8 mouse cellular contexts compared by ENCODE assay signal in the genomic region with DNA sequence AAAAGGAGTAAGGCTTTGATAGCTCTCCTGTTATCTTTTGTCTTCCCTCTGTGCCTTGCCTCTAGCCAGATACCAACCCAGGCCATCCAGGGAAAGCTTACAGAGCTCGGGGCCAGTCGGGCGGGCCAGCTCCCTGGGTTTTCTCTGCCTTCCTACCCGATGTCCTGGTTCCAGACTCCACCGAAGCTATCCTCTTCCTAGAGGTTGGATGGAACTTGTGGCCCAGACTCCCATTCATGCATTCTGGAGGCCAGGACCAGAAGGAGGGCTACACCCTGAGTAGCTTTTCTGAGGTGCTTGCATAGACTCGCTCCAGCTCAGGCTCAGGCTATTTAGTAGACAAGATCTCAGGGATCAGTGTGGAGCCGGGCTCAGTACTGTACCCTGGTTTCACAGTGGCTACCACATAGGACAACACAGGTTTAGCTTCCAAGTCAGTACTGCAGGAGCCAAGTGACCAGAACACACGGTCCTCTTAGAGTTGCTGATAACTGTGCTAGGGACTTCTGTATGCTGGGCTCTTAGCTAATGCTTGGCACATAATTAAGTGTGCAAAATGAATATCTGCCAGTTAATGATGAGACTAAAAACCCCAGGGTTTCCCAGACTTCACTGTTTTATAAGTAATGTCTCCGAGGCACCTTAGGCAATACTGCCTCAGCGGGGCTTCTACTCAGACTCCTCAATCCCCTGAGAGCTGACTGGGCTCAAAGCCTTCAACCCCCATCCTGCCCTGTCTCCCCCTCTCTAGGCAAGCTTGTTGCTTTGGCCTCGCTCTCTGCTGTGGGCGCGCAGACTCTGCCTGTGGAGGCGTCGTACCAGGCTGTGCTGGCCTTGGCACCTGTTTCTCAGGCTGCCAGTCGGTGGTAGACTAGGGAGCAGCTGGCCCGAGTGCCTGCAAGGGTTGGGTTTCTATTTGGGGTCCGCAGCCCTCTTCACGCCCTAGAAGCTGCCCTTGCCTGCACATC. TPM values are rescaled to one million over a fixed set of nuclear protein-coding genes. Genes with fewer than 3 reads are reported as not detected.
DNase-seq lines count a peak whose midpoint lies in the region; ATAC-seq and TF ChIP-seq lines count a peak whose summit lies in the region.

No protein-coding gene starts in this region.

- H3K9ac ChIP-seq in intestine, embryonic 15.5 days: no peak overlapping the region

- no peak for ATAC-seq in intestine, embryonic 15.5 days

- intact Hi-C loops in gastrocnemius, postnatal 36 days (cut with DNase I): no loop called here

- no peak overlapping the region for H3K4me3 ChIP-seq in thymus, adult 2 months (ENCODE audit: control insufficient read depth, insufficient read depth, low read length)
- H3K4me3 ChIP-seq in intestine, embryonic 15.5 days (replicated peaks): no peak overlapping the region

- DNase-seq in gastrocnemius, adult 18-20 months (ENCODE audit: low spot score): peak; percentile 47
- DNase-seq in gastrocnemius, postnatal 36 days: no peak
- DNase-seq in thymus, postnatal 4 days: peak; percentile 37
- no peak for DNase-seq in thymus, adult 2 months
- no peak for DNase-seq in MN1 (ENCODE audit: low spot score)
- DNase-seq in thymus, postnatal 25 days: no peak
- DNase-seq in right cerebral cortex, adult 18-20 months: no peak

- H3K4me2 ChIP-seq in intestine, embryonic 15.5 days (replicated peaks): no peak overlapping the region

- H3K9me3 ChIP-seq in intestine, embryonic 15.5 days: no peaks in the 10 kb centered on the region

- WGBS in thymus, adult 2 months: 60% methylated on average over 19 of the region's 19 CpGs
- 86% methylated on average over 19 of the region's 19 CpGs for WGBS in intestine, embryonic 15.5 days

- H3K27ac ChIP-seq in thymus, adult 2 months (ENCODE audit: control insufficient read depth, insufficient read depth, low read length): no peak overlapping the region
- H3K27ac ChIP-seq in intestine, embryonic 15.5 days: peak overlapping the region; percentile 66; the same call in 1 of the 2 replicates

- no peaks in the 10 kb centered on the region for H3K27me3 ChIP-seq in thymus, adult 2 months (ENCODE audit: control insufficient read depth, insufficient read depth, low read length)
- H3K27me3 ChIP-seq in intestine, embryonic 15.5 days (replicated peaks): no peaks in the 10 kb centered on the region

- no peak for TF ChIP-seq POLR2A in thymus, adult 2 months (IDR thresholded peaks at IDR 0.05; ENCODE audit: control insufficient read depth, extremely low read depth, insufficient read depth, low read length, poor library complexity)

- peaks cover 34% of the 10 kb centered on the region for H3K4me1 ChIP-seq in thymus, adult 2 months (replicated peaks; ENCODE audit: control insufficient read depth, insufficient read depth, low read length)
- H3K4me1 ChIP-seq in intestine, embryonic 15.5 days (replicated peaks): peaks cover 51% of the 10 kb centered on the region

- TF ChIP-seq CTCF in thymus, adult 2 months (IDR thresholded peaks at IDR 0.05; ENCODE audit: borderline replicate concordance, control insufficient read depth, extremely low read depth, insufficient read depth, low read length, poor library complexity): no peak

- no peaks in the 10 kb centered on the region; the same call in 1 of the 2 replicates for H3K36me3 ChIP-seq in thymus, adult 2 months (ENCODE audit: control insufficient read depth, insufficient read depth, low read length)
- H3K36me3 ChIP-seq in intestine, embryonic 15.5 days: peaks cover 16% of the 10 kb centered on the region; the same call in 1 of the 2 replicates

RNA-seq across cellular contexts. Expression of gene Ehd1, which starts 10.2 kb away (rescaled TPM):
- 10 to 100 TPM; 30.2 to 40.3 TPM for total RNA-seq in gastrocnemius, adult 18-20 months (2021)
- total RNA-seq in gastrocnemius, postnatal 36 days (2021): 10 to 100 TPM; 23.5 to 36.0 TPM
- 141 and 159 TPM in 2 replicates for polyA plus RNA-seq in thymus, adult 2 months (2012; rRNA removed)
- polyA plus RNA-seq in intestine, embryonic 15.5 days (2015; fragmentation: Nextera tagmentation; extraction: Ambion mirVana): 88.8 and 115 TPM in 2 replicates

RNA-seq across cellular contexts. Expression of gene Cdc42bpg, which starts 19.5 kb away (rescaled TPM):
- total RNA-seq in gastrocnemius, adult 18-20 months (2021): 1 to 10 TPM; 6.4 to 8.8 TPM
- 1 to 10 TPM; 4.3 to 5.2 TPM for total RNA-seq in gastrocnemius, postnatal 36 days (2021)
- polyA plus RNA-seq in thymus, adult 2 months (2012; rRNA removed): 12.8 and 12.9 TPM in 2 replicates
- 1.0 and 1.4 TPM in 2 replicates for polyA plus RNA-seq in intestine, embryonic 15.5 days (2015; fragmentation: Nextera tagmentation; extraction: Ambion mirVana)

RNA-seq across cellular contexts. Expression of gene Atg2a, which starts 45.2 kb away (rescaled TPM):
- 10 to 100 TPM; 16.7 to 20.0 TPM for total RNA-seq in gastrocnemius, adult 18-20 months (2021)
- 10 to 100 TPM; 16.5 to 18.0 TPM for total RNA-seq in gastrocnemius, postnatal 36 days (2021)
- 82.4 and 90.3 TPM in 2 replicates for polyA plus RNA-seq in thymus, adult 2 months (2012; rRNA removed)
- 6.9 and 8.7 TPM in 2 replicates for polyA plus RNA-seq in intestine, embryonic 15.5 days (2015; fragmentation: Nextera tagmentation; extraction: Ambion mirVana)

RNA-seq across cellular contexts. Expression of gene Men1, which starts 48.1 kb away (rescaled TPM):
- 1 to 10 TPM; 6.2 to 6.9 TPM for total RNA-seq in gastrocnemius, adult 18-20 months (2021)
- 1 to 10 TPM; 6.2 to 7.0 TPM for total RNA-seq in gastrocnemius, postnatal 36 days (2021)
- polyA plus RNA-seq in thymus, adult 2 months (2012; rRNA removed): 141 and 143 TPM in 2 replicates
- 68.8 and 71.9 TPM in 2 replicates for polyA plus RNA-seq in intestine, embryonic 15.5 days (2015; fragmentation: Nextera tagmentation; extraction: Ambion mirVana)

RNA-seq across cellular contexts. Expression of gene Ppp2r5b, which starts 51.0 kb away (rescaled TPM):
- total RNA-seq in gastrocnemius, adult 18-20 months (2021): 10 to 100 TPM; 34.9 to 38.2 TPM
- total RNA-seq in gastrocnemius, postnatal 36 days (2021): 10 to 100 TPM; 32.2 to 34.6 TPM
- 54.6 and 56.1 TPM in 2 replicates for polyA plus RNA-seq in thymus, adult 2 months (2012; rRNA removed)
- 21.2 and 22.3 TPM in 2 replicates for polyA plus RNA-seq in intestine, embryonic 15.5 days (2015; fragmentation: Nextera tagmentation; extraction: Ambion mirVana)

Comparison
In these comparisons a context has a peak if more than half of its experiments do, and no peak if none do; other contexts are left out.
1. DNase-seq: peak in gastrocnemius, adult 18-20 months (single experiment) and thymus, postnatal 4 days (single experiment); none in gastrocnemius, postnatal 36 days (0 of 2), thymus, adult 2 months (single experiment), MN1 (single experiment), thymus, postnatal 25 days (single experiment) and right cerebral cortex, adult 18-20 months (single experiment).